Mouse (Mus musculus) erythroblast, embryonic 14.5 days (primary cell): ENCODE measurements at regions not wholly inside any gene's neighbourhood (a gene's known extent, or its start where the extent isn't known, plus 50 kb on each side); places are given as distances from the start of the nearest gene placed in this dataset.

Experiments
- H3K27me3 ChIP-seq: 2 replicates; pipeline ENCODE4 v1.6.1; 2012; ENCODE audit warnings: inconsistent platforms; ENCODE audit not compliant: control insufficient read depth
- H3K36me3 ChIP-seq: 2 replicates; pipeline ENCODE4 v1.6.1; 2012; ENCODE audit warnings: mild to moderate bottlenecking, inconsistent platforms; ENCODE audit not compliant: control insufficient read depth
- H3K4me1 ChIP-seq: 2 replicates; pipeline ENCODE4 v1.6.1; 2012; ENCODE audit warnings: inconsistent platforms; ENCODE audit not compliant: control insufficient read depth
- H3K4me3 ChIP-seq: replicated peaks from 2 replicates; pipeline ENCODE3; 2012; ENCODE audit warnings: moderate library complexity, mild to moderate bottlenecking, inconsistent platforms
- H3K9me3 ChIP-seq: 2 replicates; pipeline ENCODE4 v1.6.1; 2012; ENCODE audit warnings: low read length, inconsistent platforms, mixed read lengths; ENCODE audit not compliant: control insufficient read depth
- GATA1 ChIP-seq: IDR thresholded peaks from 2 replicates; pipeline ENCODE4 v1.6.1; 2012; ENCODE audit warnings: low read length, inconsistent platforms, mixed read lengths
- TAL1 ChIP-seq: IDR thresholded peaks from 3 replicates; pipeline ENCODE4 v1.6.1; 2012; ENCODE audit warnings: low read length, inconsistent platforms, mixed read lengths

GRCm38 (mm10) chr16:12882690-12883089, 226.8 kb upstream of the Ercc4 start:
- Histone ChIP-seq H3K36me3 (no peaks in the 10 kb centered on the region), H3K9me3 (no peaks in the 10 kb centered on the region), H3K4me3 (no peak overlapping the region), H3K27me3 (no peaks in the 10 kb centered on the region), H3K4me1 (no peaks in the 10 kb centered on the region)
- TF ChIP-seq GATA1 (no peak), TAL1 (no peak)

- no peak for TF ChIP-seq GATA1
- no peak for TF ChIP-seq TAL1
- Histone ChIP-seq H3K4me1 (no peaks in the 10 kb centered on the region), H3K9me3 (no peaks in the 10 kb centered on the region), H3K4me3 (no peak overlapping the region), H3K27me3 (no peaks in the 10 kb centered on the region), H3K36me3 (no peaks in the 10 kb centered on the region)
Observed at GRCm38 (mm10) chr16:12884556-12884955, 224.9 kb upstream of the Ercc4 start.

- no peaks in the 10 kb centered on the region for H3K4me1 ChIP-seq
- no peak overlapping the region for H3K4me3 ChIP-seq
- H3K27me3 ChIP-seq: no peaks in the 10 kb centered on the region
- no peaks in the 10 kb centered on the region for H3K9me3 ChIP-seq
- TF ChIP-seq TAL1: no peak
- no peak for TF ChIP-seq GATA1
- H3K36me3 ChIP-seq: no peaks in the 10 kb centered on the region
Observed at GRCm38 (mm10) chr16:12886127-12886526, 223.4 kb upstream of the Ercc4 start.

DNA sequence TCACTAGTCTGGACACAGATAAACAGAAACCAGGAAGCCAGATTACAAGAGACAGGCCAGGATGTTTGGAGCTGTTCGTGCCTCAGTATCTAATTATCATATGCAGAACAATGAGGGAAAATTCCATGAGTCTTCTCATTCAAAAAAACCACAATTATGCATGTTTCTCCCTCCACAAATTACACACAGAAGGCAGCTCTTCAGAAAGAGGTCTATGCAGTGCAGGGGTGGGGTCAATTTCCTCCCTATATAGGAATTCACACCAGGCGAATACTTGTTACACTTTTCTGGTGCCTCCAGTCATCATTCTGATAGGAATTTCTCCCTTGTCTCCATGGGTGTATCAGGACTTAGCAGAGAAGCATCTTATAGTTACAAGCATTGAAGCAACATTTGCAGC, 222.1 kb upstream of the Ercc4 start:
- Histone ChIP-seq H3K4me3 (no peak overlapping the region), H3K27me3 (no peaks in the 10 kb centered on the region), H3K4me1 (no peaks in the 10 kb centered on the region), H3K9me3 (no peaks in the 10 kb centered on the region), H3K36me3 (no peaks in the 10 kb centered on the region)
- TF ChIP-seq TAL1 (no peak), GATA1 (no peak)

- H3K4me1 ChIP-seq: no peaks in the 10 kb centered on the region
- H3K4me3 ChIP-seq: no peak overlapping the region
- H3K36me3 ChIP-seq: no peaks in the 10 kb centered on the region
- no peaks in the 10 kb centered on the region for H3K9me3 ChIP-seq
- H3K27me3 ChIP-seq: no peaks in the 10 kb centered on the region
- TF ChIP-seq TAL1: no peak
- TF ChIP-seq GATA1: no peak
Observed at GRCm38 (mm10) chr16:12890094-12890493, 219.4 kb upstream of the Ercc4 start.

DNA sequence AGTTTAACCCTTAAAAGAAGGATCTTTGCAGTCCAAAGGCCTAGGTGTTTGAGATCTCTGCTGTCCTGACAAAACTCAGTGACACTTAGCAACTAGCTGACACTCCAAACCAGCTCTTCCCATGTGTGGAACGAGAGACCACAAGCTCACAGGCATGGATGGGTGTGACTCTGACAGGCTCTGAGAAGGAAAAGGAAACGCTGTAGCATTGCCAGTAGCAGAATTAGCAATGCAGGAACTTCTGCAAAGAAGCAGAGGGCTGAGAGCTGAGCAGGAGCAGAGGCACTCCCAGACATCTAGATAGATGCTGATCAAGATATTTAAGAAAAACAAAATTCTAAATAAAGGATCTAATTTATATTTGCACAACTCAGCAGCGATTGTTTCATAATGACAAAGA, 218.9 kb upstream of the Ercc4 start:
- Histone ChIP-seq H3K36me3 (no peaks in the 10 kb centered on the region), H3K9me3 (no peaks in the 10 kb centered on the region), H3K4me3 (no peak overlapping the region), H3K27me3 (no peaks in the 10 kb centered on the region), H3K4me1 (no peaks in the 10 kb centered on the region)
- TF ChIP-seq GATA1: no peak
- TF ChIP-seq TAL1: no peak

DNA sequence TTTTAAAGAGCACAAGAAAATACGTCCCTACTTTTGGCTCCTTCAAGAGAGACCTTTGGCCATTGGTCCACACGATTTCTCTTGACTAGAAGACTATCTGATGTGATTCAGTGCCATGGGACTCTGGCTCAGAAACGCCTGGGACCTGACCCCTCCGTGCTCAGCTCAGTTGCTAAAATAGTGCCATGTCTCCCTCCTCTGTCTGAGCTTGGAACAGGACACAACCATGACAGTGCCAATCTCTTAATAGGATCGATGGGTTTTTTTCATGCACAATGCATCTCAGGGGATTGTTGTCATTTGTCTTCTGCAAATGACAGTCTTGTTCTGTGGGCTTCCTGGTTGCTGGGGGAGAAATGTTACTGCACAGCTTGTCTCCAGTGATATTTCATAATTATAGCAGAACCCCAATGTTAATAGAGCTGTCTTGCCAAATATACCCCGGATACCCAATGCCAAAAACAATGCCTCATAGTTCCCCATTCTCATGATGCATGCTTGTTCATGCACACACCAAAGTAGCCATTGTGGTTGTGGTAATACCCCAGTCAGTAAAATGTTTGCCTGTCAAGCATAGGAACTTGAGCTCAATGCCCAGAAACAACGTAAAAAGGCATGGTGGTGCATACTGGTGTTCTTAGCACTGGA, 216.7 kb upstream of the Ercc4 start:
- no peak for TF ChIP-seq GATA1
- no peak for TF ChIP-seq TAL1
- H3K27me3 ChIP-seq: no peaks in the 10 kb centered on the region
- H3K4me1 ChIP-seq: no peaks in the 10 kb centered on the region
- H3K9me3 ChIP-seq: no peaks in the 10 kb centered on the region
- H3K4me3 ChIP-seq: no peak overlapping the region
- no peaks in the 10 kb centered on the region for H3K36me3 ChIP-seq

DNA sequence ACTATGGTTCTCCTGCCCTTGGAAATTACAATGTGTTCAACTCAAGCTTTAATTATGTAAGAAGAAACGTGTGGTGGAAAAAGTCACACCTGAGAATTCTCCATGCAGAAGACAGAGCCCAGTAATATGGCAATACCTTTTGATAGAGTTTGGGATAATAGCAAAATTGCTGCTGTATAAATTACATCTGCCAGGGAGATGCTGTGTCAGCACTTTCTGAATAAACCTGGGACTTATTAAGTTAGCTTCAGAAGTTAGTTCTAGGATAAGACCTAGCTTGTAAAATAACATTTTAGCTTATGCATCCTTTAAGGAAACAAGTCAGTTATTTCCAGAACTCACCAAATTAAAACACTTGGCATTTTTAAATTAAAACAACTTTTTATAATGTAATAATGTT, 212.2 kb upstream of the Ercc4 start:
- no peaks in the 10 kb centered on the region for H3K4me1 ChIP-seq
- no peak overlapping the region for H3K4me3 ChIP-seq
- no peaks in the 10 kb centered on the region for H3K9me3 ChIP-seq
- no peaks in the 10 kb centered on the region for H3K27me3 ChIP-seq
- no peaks in the 10 kb centered on the region for H3K36me3 ChIP-seq
- TF ChIP-seq GATA1 (no peak), TAL1 (no peak)

DNA sequence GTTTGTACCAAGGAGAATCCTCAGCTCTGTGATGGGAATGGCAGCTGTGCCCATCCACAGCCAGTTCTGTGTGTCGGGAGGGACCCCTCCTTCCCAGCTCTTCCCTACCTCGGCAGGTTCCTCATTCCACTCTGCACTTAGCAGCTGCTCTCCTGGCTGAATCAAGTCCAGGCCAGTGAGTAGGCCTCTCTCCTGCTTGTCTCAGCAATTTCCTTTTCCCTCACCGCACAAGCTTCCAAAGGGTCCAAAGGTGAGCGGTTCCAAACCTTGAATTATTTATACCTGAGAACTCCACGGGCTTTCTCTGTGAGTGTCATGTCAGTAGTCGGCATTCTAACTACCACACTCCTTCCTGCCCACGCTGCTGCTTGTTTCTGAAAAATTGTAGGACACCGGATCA, 208.8 kb upstream of the Ercc4 start:
- no peak for TF ChIP-seq TAL1
- TF ChIP-seq GATA1: no peak
- H3K9me3 ChIP-seq: no peaks in the 10 kb centered on the region
- H3K4me1 ChIP-seq: no peaks in the 10 kb centered on the region
- no peaks in the 10 kb centered on the region for H3K27me3 ChIP-seq
- H3K4me3 ChIP-seq: no peak overlapping the region
- no peaks in the 10 kb centered on the region for H3K36me3 ChIP-seq
